Mouse (Mus musculus): ENCODE measurements around the gene Grip1. TPM values are rescaled to one million over a fixed set of nuclear protein-coding genes. Genes with fewer than 3 reads are reported as not detected.

Grip1 gene
- total and polyA plus RNA-seq, 3 experiments, result 0.31 to 0.45 (median 0.42) TPM

GRCm38 (mm10) chr10:119463793-119464192 lies 10.2 kb downstream of the Grip1 start:
- 31% methylated on average over 7 of the region's 7 CpGs for WGBS
- Histone ChIP-seq H3K27ac (no peak overlapping the region), H3K4me1 (ENCODE audit: control insufficient read depth, insufficient read depth, low read length) (no peaks in the 10 kb centered on the region), H3K27me3 (ENCODE audit: control insufficient read depth, insufficient read depth, low read length) (no peaks in the 10 kb centered on the region; the same call in 1 of the 2 replicates), H3K36me3 (ENCODE audit: control insufficient read depth, insufficient read depth, low read length) (no peaks in the 10 kb centered on the region), H3K79me2 (replicated peaks; ENCODE audit: control insufficient read depth, insufficient read depth, low read length) (no peaks in the 10 kb centered on the region), H3K9ac (ENCODE audit: low read depth, low read length) (no peak overlapping the region), H3K4me3 (no peak overlapping the region)
- TF ChIP-seq EP300 (IDR thresholded peaks at IDR 0.05; ENCODE audit: insufficient read depth, low read depth, low read length) (no peak), POLR2A (IDR thresholded peaks at IDR 0.05; ENCODE audit: insufficient read depth, low read depth, low read length) (no peak), CTCF (IDR thresholded peaks at IDR 0.05) (no peak)
- no peak for DNase-seq
- intact Hi-C loops (cut with DNase I), result no loop called here

DNA sequence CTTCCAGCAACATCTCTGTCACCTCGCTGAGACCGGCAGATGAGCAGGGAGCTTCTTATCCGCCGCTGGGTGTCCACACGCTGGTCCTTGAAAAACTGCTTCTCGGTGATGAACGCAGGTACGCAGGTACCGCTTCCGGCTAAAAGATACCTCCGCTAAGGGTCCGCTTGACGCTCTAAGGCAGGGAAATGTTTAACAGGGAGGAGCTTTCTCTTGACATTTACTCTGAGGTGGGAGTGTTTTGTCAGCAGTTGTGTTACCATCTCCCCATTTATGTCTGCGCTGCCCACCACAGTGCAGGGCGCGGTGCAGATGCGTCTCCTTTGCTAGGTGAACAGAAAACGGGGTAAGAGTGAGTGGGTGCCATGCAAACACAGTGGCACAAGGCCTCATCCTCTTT lies 14.3 kb downstream of the Grip1 start:
- Histone ChIP-seq H3K4me3 (no peak overlapping the region), H3K4me1 (ENCODE audit: control insufficient read depth, insufficient read depth, low read length) (no peaks in the 10 kb centered on the region), H3K36me3 (ENCODE audit: control insufficient read depth, insufficient read depth, low read length) (no peaks in the 10 kb centered on the region), H3K79me2 (replicated peaks; ENCODE audit: control insufficient read depth, insufficient read depth, low read length) (no peaks in the 10 kb centered on the region), H3K27ac (no peak overlapping the region), H3K27me3 (ENCODE audit: control insufficient read depth, insufficient read depth, low read length) (no peaks in the 10 kb centered on the region; the same call in 1 of the 2 replicates), H3K9ac (ENCODE audit: low read depth, low read length) (no peak overlapping the region)
- WGBS, result 88% methylated on average over 18 of the region's 18 CpGs
- DNase-seq, result no peak
- TF ChIP-seq POLR2A (IDR thresholded peaks at IDR 0.05; ENCODE audit: insufficient read depth, low read depth, low read length) (no peak), CTCF (IDR thresholded peaks at IDR 0.05) (no peak), EP300 (IDR thresholded peaks at IDR 0.05; ENCODE audit: insufficient read depth, low read depth, low read length) (no peak)
- intact Hi-C loops (cut with DNase I), result no loop called here

GRCm38 (mm10) chr10:119470096-119470495 lies 16.5 kb downstream of the Grip1 start:
- Histone ChIP-seq H3K4me3 (no peak overlapping the region), H3K36me3 (ENCODE audit: control insufficient read depth, insufficient read depth, low read length) (no peaks in the 10 kb centered on the region), H3K27ac (no peak overlapping the region), H3K4me1 (ENCODE audit: control insufficient read depth, insufficient read depth, low read length) (no peaks in the 10 kb centered on the region), H3K79me2 (replicated peaks; ENCODE audit: control insufficient read depth, insufficient read depth, low read length) (no peaks in the 10 kb centered on the region), H3K9ac (ENCODE audit: low read depth, low read length) (no peak overlapping the region), H3K27me3 (ENCODE audit: control insufficient read depth, insufficient read depth, low read length) (no peaks in the 10 kb centered on the region; the same call in 1 of the 2 replicates)
- DNase-seq, result no peak
- intact Hi-C loops (cut with DNase I), result no loop called here
- 48% methylated on average over 1 of the region's 1 CpGs for WGBS
- TF ChIP-seq CTCF (IDR thresholded peaks at IDR 0.05), result no peak

- DNase-seq, result no peak
- 41% methylated on average over 9 of the region's 9 CpGs for WGBS
- H3K36me3 ChIP-seq (ENCODE audit: control insufficient read depth, insufficient read depth, low read length), result no peaks in the 10 kb centered on the region
- no peaks in the 10 kb centered on the region for H3K27me3 ChIP-seq (ENCODE audit: control insufficient read depth, insufficient read depth, low read length)
- TF ChIP-seq EP300 (IDR thresholded peaks at IDR 0.05; ENCODE audit: insufficient read depth, low read depth, low read length), result no peak
- no peak for TF ChIP-seq POLR2A (IDR thresholded peaks at IDR 0.05; ENCODE audit: insufficient read depth, low read depth, low read length)
- TF ChIP-seq CTCF (IDR thresholded peaks at IDR 0.05), result no peak
- H3K79me2 ChIP-seq (replicated peaks; ENCODE audit: control insufficient read depth, insufficient read depth, low read length), result no peaks in the 10 kb centered on the region
- no peak overlapping the region for H3K4me3 ChIP-seq
- intact Hi-C loops (cut with DNase I), result no loop called here
- H3K27ac ChIP-seq, result no peak overlapping the region
- no peak overlapping the region for H3K9ac ChIP-seq (ENCODE audit: low read depth, low read length)
- H3K4me1 ChIP-seq (ENCODE audit: control insufficient read depth, insufficient read depth, low read length), result no peaks in the 10 kb centered on the region
Observed at GRCm38 (mm10) chr10:119475166-119475565, 21.5 kb downstream of the Grip1 start.

DNA sequence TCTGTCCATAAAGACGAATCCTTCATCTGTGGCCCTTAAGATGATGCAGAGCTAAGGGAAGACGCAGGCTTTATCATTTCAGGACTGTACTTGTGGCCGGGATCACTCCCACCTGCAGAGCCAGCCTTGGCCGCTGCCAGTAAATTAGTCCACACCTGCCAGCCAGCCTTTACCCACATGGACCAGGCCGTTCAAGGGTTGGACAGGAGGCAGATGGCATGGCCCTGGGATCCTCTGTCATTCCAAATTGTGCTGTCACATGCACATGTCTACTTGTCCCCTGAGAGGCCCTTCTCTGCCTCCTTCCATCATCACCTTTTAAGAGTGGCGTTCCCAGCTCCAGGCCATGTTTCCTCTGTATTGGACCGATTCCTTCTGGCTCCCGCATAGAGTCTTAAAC lies 24.0 kb downstream of the Grip1 start:
- 82% methylated on average over 8 of the region's 8 CpGs for WGBS
- DNase-seq, result no peak
- H3K9ac ChIP-seq (ENCODE audit: low read depth, low read length), result no peak overlapping the region
- H3K79me2 ChIP-seq (replicated peaks; ENCODE audit: control insufficient read depth, insufficient read depth, low read length), result no peaks in the 10 kb centered on the region
- intact Hi-C loops (cut with DNase I), result no loop called here
- no peaks in the 10 kb centered on the region for H3K4me1 ChIP-seq (ENCODE audit: control insufficient read depth, insufficient read depth, low read length)
- no peak for TF ChIP-seq POLR2A (IDR thresholded peaks at IDR 0.05; ENCODE audit: insufficient read depth, low read depth, low read length)
- TF ChIP-seq CTCF (IDR thresholded peaks at IDR 0.05), result no peak
- no peak for TF ChIP-seq EP300 (IDR thresholded peaks at IDR 0.05; ENCODE audit: insufficient read depth, low read depth, low read length)
- no peaks in the 10 kb centered on the region for H3K27me3 ChIP-seq (ENCODE audit: control insufficient read depth, insufficient read depth, low read length)
- H3K36me3 ChIP-seq (ENCODE audit: control insufficient read depth, insufficient read depth, low read length), result no peaks in the 10 kb centered on the region
- no peak overlapping the region for H3K27ac ChIP-seq
- no peak overlapping the region for H3K4me3 ChIP-seq

GRCm38 (mm10) chr10:119483068-119483705 lies 29.6 kb downstream of the Grip1 start:
- no peaks in the 10 kb centered on the region for H3K4me1 ChIP-seq (ENCODE audit: control insufficient read depth, insufficient read depth, low read length)
- no peak overlapping the region for H3K9ac ChIP-seq (ENCODE audit: low read depth, low read length)
- H3K27ac ChIP-seq, result no peak overlapping the region
- H3K36me3 ChIP-seq (ENCODE audit: control insufficient read depth, insufficient read depth, low read length), result no peaks in the 10 kb centered on the region
- WGBS, result 80% methylated on average over 17 of the region's 17 CpGs
- no peaks in the 10 kb centered on the region for H3K27me3 ChIP-seq (ENCODE audit: control insufficient read depth, insufficient read depth, low read length)
- intact Hi-C loops (cut with DNase I), result no loop called here
- no peaks in the 10 kb centered on the region for H3K79me2 ChIP-seq (replicated peaks; ENCODE audit: control insufficient read depth, insufficient read depth, low read length)
- DNase-seq, result no peak
- no peak overlapping the region for H3K4me3 ChIP-seq
- TF ChIP-seq EP300 (IDR thresholded peaks at IDR 0.05; ENCODE audit: insufficient read depth, low read depth, low read length) (no peak), POLR2A (IDR thresholded peaks at IDR 0.05; ENCODE audit: insufficient read depth, low read depth, low read length) (no peak), CTCF (IDR thresholded peaks at IDR 0.05) (no peak)
